Mouse (Mus musculus): ENCODE results near the gene Plaur.

DNA sequence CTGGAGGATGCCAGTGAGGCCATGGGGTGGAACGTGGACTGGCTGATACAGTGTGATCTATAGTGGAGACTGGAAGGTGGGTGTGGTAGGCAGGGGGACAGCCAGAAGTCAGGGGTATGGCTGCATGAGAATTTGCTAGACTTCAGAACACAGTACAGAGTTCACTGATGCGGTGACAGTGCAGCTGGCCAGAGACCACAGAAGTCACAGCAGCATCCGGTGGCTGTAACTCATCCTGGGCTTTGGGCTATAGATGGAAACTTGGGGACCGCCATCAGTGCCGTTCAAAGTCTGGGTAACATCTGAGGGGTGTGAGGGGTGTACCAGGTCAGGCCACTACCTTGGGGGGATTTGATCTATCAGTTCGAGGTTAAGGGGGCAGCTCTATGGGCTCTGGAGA, 61.4 kb downstream of the Plaur start:
- TF ChIP-seq CTCF (IDR thresholded peaks at IDR 0.05; ENCODE audit: low read depth, low read length) (no peak), POLR2A (IDR thresholded peaks at IDR 0.05; ENCODE audit: insufficient read depth, low read length) (no peak), EP300 (IDR thresholded peaks at IDR 0.05; ENCODE audit: insufficient read depth, low read depth, low read length) (no peak)
